Mouse (Mus musculus) G1E (cell line): ENCODE data around the gene Atf6b.

Source experiments
- CTCF ChIP-seq: IDR thresholded peaks from 2 replicates; pipeline ENCODE4 v1.5.1; 2012; ENCODE audit warnings: low read depth, low read length, inconsistent platforms, mixed read lengths
- GATA1 ChIP-seq: IDR thresholded peaks from 2 replicates; pipeline ENCODE4 v1.6.1; 2012; ENCODE audit warnings: borderline replicate concordance, low read length, inconsistent platforms, mixed read lengths
- GATA2 ChIP-seq: IDR thresholded peaks from 2 replicates; pipeline ENCODE4 v1.6.1; 2012; ENCODE audit warnings: low read depth, low read length, inconsistent platforms, borderline replicate concordance
- POLR2AphosphoS5 ChIP-seq: IDR thresholded peaks from 2 replicates; pipeline ENCODE4 v1.6.1; 2012; ENCODE audit warnings: low read depth, low read length, inconsistent platforms; ENCODE audit not compliant: insufficient replicate concordance
- TAL1 ChIP-seq: conservative IDR thresholded peaks from 2 replicates; pipeline ENCODE4 v1.6.1; 2012; ENCODE audit warnings: low read depth, low read length, inconsistent platforms, mixed read lengths

DNA sequence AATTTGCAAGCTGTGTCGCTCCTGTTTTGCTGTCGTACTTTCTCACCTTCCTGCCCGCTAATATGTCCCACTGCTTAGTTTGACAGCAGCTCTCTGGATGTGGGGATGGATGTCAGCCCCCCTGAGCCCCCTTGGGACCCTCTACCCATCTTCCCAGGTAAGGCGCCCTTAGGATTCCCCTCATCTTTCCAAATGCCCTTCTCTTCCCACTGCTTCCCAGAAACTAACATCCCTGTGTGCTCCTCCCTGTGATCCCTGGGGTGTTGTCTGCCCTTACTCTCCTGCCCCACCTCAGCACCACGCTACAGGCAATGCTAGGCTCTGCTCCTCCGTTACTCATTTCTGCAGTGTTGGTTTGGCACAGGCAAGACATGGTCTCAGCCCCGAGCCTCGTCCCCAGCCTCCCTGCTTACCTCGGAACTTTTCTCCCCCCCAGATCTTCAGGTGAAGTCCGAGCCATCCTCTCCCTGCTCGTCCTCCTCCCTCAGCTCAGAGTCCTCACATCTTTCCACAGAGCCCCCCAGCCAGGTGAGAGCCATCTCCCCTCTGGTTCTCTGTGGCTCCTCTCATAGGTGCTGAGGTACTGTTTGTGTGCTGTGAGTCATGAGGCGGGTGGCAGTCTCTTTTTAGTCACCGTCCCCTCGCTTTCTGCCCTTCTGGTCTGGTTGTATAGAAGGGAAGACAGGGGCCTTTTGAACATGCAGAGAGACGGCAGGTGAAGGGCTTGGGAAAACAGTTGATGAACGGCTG is 1.4 kb downstream of the Atf6b start:
- TF ChIP-seq CTCF = no peak
- no peak for TF ChIP-seq TAL1
- TF ChIP-seq POLR2AphosphoS5 = no peak
- TF ChIP-seq GATA1 = no peak
- no peak for TF ChIP-seq GATA2
